Comparison of ENCODE assay signal across 15 mouse cellular contexts in the genomic region with DNA sequence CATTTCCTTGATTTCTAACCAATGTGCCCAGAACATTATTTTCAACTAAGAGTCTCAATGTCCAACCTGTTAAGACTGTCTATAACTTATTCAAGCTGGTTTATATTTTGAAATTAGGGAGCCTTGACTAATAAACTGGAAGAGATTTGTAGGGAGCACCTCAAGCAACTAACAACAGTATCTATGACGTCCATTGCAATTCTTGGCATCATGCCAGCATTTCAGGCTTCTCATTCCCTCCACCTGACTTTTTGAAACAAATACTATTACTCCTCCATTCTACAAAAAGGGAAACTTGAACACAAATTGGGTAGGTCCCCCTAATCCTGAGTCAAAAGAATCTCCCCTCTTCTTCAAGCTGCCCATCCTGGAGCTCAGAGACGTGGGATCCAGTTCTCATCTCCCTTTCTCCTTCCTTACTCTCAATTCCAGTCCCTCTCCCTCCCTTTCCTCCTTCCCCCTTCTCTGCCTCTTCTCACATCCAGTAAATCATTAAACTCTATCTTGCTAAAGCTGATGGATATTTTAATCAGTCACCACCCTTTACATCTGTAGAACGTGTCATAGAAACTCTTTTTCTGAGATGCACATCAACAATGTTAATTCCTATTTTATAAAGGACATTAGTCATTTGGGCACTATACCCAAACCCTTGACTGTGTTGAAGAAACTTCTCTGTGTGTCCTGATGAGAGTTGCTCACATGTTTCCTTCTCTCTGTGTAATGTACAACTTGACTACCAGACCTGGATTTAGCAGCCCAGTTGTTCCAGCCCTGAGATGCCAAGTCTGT. TPM values are rescaled to one million over a fixed set of nuclear protein-coding genes. Genes with fewer than 3 reads are reported as not detected.
DNase-seq lines count a peak whose midpoint lies in the region; TF ChIP-seq lines count a peak whose summit lies in the region.
"Had no signal": no experiment of that assay in that cellular context is flagged by ENCODE, and none has a peak within 500 bp of the region (broad histone marks: within the 10 kb centered on the region; RNA-seq: fewer than 3 reads in every experiment).

No protein-coding gene starts in this region.

- DNase-seq in heart, adult 2 months, result no peak
- no peak for DNase-seq in heart, embryonic 10.5 days (ENCODE audit: low spot score)
- DNase-seq in liver, adult 2 months (ENCODE audit: extremely low read depth, low read depth, low spot score), result peak; percentile 51
- DNase-seq in liver, result no peak
- peak; percentile 11 for DNase-seq in skeletal muscle tissue, adult 2 months (ENCODE audit: low read depth, low spot score)
- DNase-seq in embryo, embryonic 10.5 days (ENCODE audit: low spot score), result no peak
- DNase-seq: retina, postnatal 1 day; thymus, postnatal 25 days had no signal

- no peaks in the 10 kb centered on the region for H3K79me2 ChIP-seq in heart, adult 2 months (replicated peaks; ENCODE audit: control insufficient read depth, insufficient read depth, low read length)
- no peaks in the 10 kb centered on the region for H3K79me2 ChIP-seq in liver, adult 2 months (ENCODE audit: control insufficient read depth, insufficient read depth, low read length)

- 63% methylated on average over 3 of the region's 3 CpGs for WGBS in heart, adult 2 months
- 74% methylated on average over 3 of the region's 3 CpGs for WGBS in heart, embryonic 10.5 days
- 22% methylated on average over 3 of the region's 3 CpGs for WGBS in liver, adult 2 months

- no peak for TF ChIP-seq POLR2A in heart, adult 2 months (IDR thresholded peaks at IDR 0.05; ENCODE audit: insufficient read depth, low read depth, low read length)
- TF ChIP-seq POLR2A in liver, adult 2 months (IDR thresholded peaks at IDR 0.05; ENCODE audit: extremely low read depth, insufficient read depth, low read length), result no peak

- no peaks in the 10 kb centered on the region for H3K27me3 ChIP-seq in heart, adult 2 months (ENCODE audit: control insufficient read depth, insufficient read depth, low read length)
- 0 out of 2 replicates have a peak, but pooled peaks cover 4% of the 10 kb centered on the region for H3K27me3 ChIP-seq in heart, embryonic 10.5 days (ENCODE audit: insufficient read depth, poor library complexity, severe bottlenecking)
- no peaks in the 10 kb centered on the region for H3K27me3 ChIP-seq in liver, adult 2 months (ENCODE audit: control insufficient read depth, insufficient read depth, low read length)
- H3K27me3 ChIP-seq: forebrain, embryonic 13.5 days; hindbrain, embryonic 12.5 days; limb, embryonic 12.5 days; liver, embryonic 15.5 days had no signal

- H3K9ac ChIP-seq in heart, adult 2 months (ENCODE audit: low read depth, low read length), result no peak overlapping the region
- peak overlapping the region; percentile 54; the same call in 1 of the 2 replicates for H3K9ac ChIP-seq in liver, adult 2 months (ENCODE audit: low read depth, low read length)
- H3K9ac ChIP-seq: forebrain, embryonic 13.5 days; hindbrain, embryonic 12.5 days; limb, embryonic 12.5 days; liver, embryonic 15.5 days had no signal

- H3K9me3 ChIP-seq in heart, embryonic 10.5 days, result no peaks in the 10 kb centered on the region
- H3K9me3 ChIP-seq: forebrain, embryonic 13.5 days; G1E; hindbrain, embryonic 12.5 days; limb, embryonic 12.5 days; liver, embryonic 15.5 days had no signal

- peaks cover 5% of the 10 kb centered on the region for H3K36me3 ChIP-seq in heart, adult 2 months (ENCODE audit: control insufficient read depth, insufficient read depth, low read length)
- H3K36me3 ChIP-seq in heart, embryonic 10.5 days, result no peaks in the 10 kb centered on the region
- H3K36me3 ChIP-seq in liver, adult 2 months (ENCODE audit: control insufficient read depth, insufficient read depth, low read length), result no peaks in the 10 kb centered on the region
- H3K36me3 ChIP-seq: G1E; hindbrain, embryonic 12.5 days; limb, embryonic 12.5 days; liver, embryonic 15.5 days had no signal

- H3K4me3 ChIP-seq in heart, adult 2 months, result no peak overlapping the region
- H3K4me3 ChIP-seq in heart, embryonic 10.5 days, result no peak overlapping the region
- no peak overlapping the region for H3K4me3 ChIP-seq in liver, adult 2 months (ENCODE audit: insufficient read depth, low read depth, low read length)
- H3K4me3 ChIP-seq in brown adipose tissue, adult 24 weeks (ENCODE audit: insufficient read depth, low read depth, low read length), result no peak overlapping the region
- H3K4me3 ChIP-seq: erythroblast, embryonic 14.5 days; forebrain, embryonic 13.5 days; hindbrain, embryonic 12.5 days; limb, embryonic 12.5 days; liver, embryonic 15.5 days had no signal

- TF ChIP-seq CTCF in heart, adult 2 months (IDR thresholded peaks at IDR 0.05), result no peak
- no peak for TF ChIP-seq CTCF in liver, adult 2 months (IDR thresholded peaks at IDR 0.05; ENCODE audit: low read depth, low read length)

- intact Hi-C loops in heart, adult 2 months (cut with DNase I), result loop anchor here (2.0 to 5.0 kb wide), 2 partner anchors 52 kb away; no protein-coding TSS in a partner anchor

- H3K27ac ChIP-seq in heart, adult 2 months, result peak overlapping the region; percentile 76
- H3K27ac ChIP-seq in heart, embryonic 10.5 days, result no peak overlapping the region
- peak overlapping the region; percentile 96 for H3K27ac ChIP-seq in liver, adult 2 months (replicated peaks; ENCODE audit: insufficient read depth, low read depth, low read length)
- peak overlapping the region; percentile 89 for H3K27ac ChIP-seq in brown adipose tissue, adult 24 weeks (replicated peaks; ENCODE audit: low read depth, low read length)
- H3K27ac ChIP-seq: forebrain, embryonic 13.5 days; hindbrain, embryonic 12.5 days; limb, embryonic 12.5 days; liver, embryonic 15.5 days had no signal

- peaks cover 9% of the 10 kb centered on the region for H3K4me1 ChIP-seq in heart, adult 2 months (ENCODE audit: control insufficient read depth, insufficient read depth, low read length)
- H3K4me1 ChIP-seq in heart, embryonic 10.5 days, result no peaks in the 10 kb centered on the region
- H3K4me1 ChIP-seq in liver, adult 2 months (ENCODE audit: control insufficient read depth, insufficient read depth, low read length), result peaks cover 41% of the 10 kb centered on the region
- H3K4me1 ChIP-seq in brown adipose tissue, adult 24 weeks (ENCODE audit: control insufficient read depth, insufficient read depth, insufficient read length, low read length), result peaks cover 13% of the 10 kb centered on the region
- H3K4me1 ChIP-seq: forebrain, embryonic 13.5 days; hindbrain, embryonic 12.5 days; limb, embryonic 12.5 days; liver, embryonic 15.5 days had no signal

- no peak for TF ChIP-seq EP300 in heart, adult 2 months (IDR thresholded peaks at IDR 0.05; ENCODE audit: insufficient read depth, low read depth, low read length)

RNA-seq across cellular contexts. Expression of gene Nampt, which starts 50.4 kb away (rescaled TPM):
- total RNA-seq in heart, adult 2 months (2021), result 100 to 1,000 TPM; 115 to 153 TPM
- 37.2 and 79.2 TPM in 2 replicates for polyA plus RNA-seq in heart, adult 2 months (2012; rRNA removed)
- 22.2 and 28.4 TPM in 2 replicates for polyA plus RNA-seq in heart, embryonic 10.5 days (2016; fragmentation: Nextera tagmentation; extraction: Ambion mirVana)
- 57.8 and 75.6 TPM in 2 replicates for total RNA-seq in liver, adult 2 months (2014; rRNA removed)
- polyA plus RNA-seq in liver, adult 2 months (2012; rRNA removed), result 9.5 and 10.9 TPM in 2 replicates
- polyA plus RNA-seq in brown adipose tissue, adult 24 weeks (2012; ENCODE audit: insufficient read depth, insufficient read length, missing spikeins), result 237 and 255 TPM in 2 replicates

Comparison
In these comparisons a context has a peak if more than half of its experiments do, and no peak if none do; other contexts are left out.
1. DNase-seq: peak in liver, adult 2 months (single experiment) and skeletal muscle tissue, adult 2 months (single experiment); none in heart, adult 2 months (0 of 2), heart, embryonic 10.5 days (single experiment), liver (single experiment) and embryo, embryonic 10.5 days (single experiment).